Mouse (Mus musculus) gastrocnemius, adult 2 months (tissue): ENCODE measurements around the gene Thap12. TPM values are rescaled to one million over a fixed set of nuclear protein-coding genes. Genes with fewer than 3 reads are reported as not detected.

Source experiments
- DNase-seq: peaks from one replicate; pipeline ENCODE4 v3.0.0; 2022
- H3K27ac ChIP-seq: fragments of 200-600 bp; 2 replicates; pipeline ENCODE4 v1.8.1; 2022; ENCODE audit warnings: mild to moderate bottlenecking
- H3K4me3 ChIP-seq: fragments of 200-600 bp; 2 replicates; pipeline ENCODE4 v1.8.1; 2022; ENCODE audit warnings: mild to moderate bottlenecking, moderate library complexity
- CTCF ChIP-seq: fragments of 200-600 bp; IDR thresholded peaks from 2 replicates; pipeline ENCODE4 v1.8.1; 2022; ENCODE audit warnings: antibody characterized with exemption, mild to moderate bottlenecking, moderate library complexity
- intact Hi-C: fragments of 180-260 bp; cut with DNase I; formaldehyde crosslinking; loops from one replicate; pipeline ENCODE4 v1.15.1; 2025
- total RNA-seq, 2 experiments: library from RNA; stranded (reverse); gene quantifications; 2 replicates each; pipeline ENCODE4 v1.2.3; 2021

Thap12 gene
- total RNA-seq, 2 experiments from 2014 or later: 118 to 136 TPM

- no peak overlapping the region for H3K27ac ChIP-seq
- no peak for DNase-seq
- TF ChIP-seq CTCF: no peak
- H3K4me3 ChIP-seq: no peak overlapping the region
- intact Hi-C loops: no loop called here
These were observed 25.4 kb upstream of the Thap12 start for GRCm38 (mm10) chr7:98677511-98677910.

DNA sequence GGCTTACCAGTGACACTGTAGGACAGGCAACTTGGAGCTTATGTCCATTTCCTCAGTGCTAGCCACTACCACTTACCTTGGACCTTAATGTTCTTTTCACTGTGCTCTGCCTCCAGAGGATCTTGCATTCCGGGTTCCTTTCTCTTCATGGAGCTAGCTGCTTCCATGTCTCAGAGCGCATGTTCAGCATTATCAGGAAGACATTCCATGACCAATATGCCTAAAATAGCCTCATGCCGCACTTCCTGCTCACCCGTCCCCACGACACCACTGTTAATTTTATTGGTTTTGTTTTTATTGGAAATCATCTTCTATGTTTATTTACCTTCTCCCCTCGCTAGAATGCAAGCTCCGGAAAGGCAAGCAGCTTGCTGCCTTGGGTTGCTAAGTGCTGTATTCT lies 24.5 kb upstream of the Thap12 start:
- DNase-seq: no peak
- TF ChIP-seq CTCF: no peak
- H3K4me3 ChIP-seq: peak overlapping the region; percentile 60
- H3K27ac ChIP-seq: peak overlapping the region; percentile 75
- intact Hi-C loops: no loop called here

- no peak for TF ChIP-seq CTCF
- intact Hi-C loops: no loop called here
- no peak overlapping the region for H3K4me3 ChIP-seq
- DNase-seq: no peak
- H3K27ac ChIP-seq: no peak overlapping the region
These were observed 22.2 kb upstream of the Thap12 start for GRCm38 (mm10) chr7:98680691-98681090.

- intact Hi-C loops: no loop called here
- DNase-seq: no peak
- peak; percentile 12; the same call in 1 of the 2 replicates for TF ChIP-seq CTCF
- H3K27ac ChIP-seq: no peak overlapping the region
- H3K4me3 ChIP-seq: no peak overlapping the region
These were observed 20.1 kb upstream of the Thap12 start for GRCm38 (mm10) chr7:98682821-98683220.

- DNase-seq: peak; percentile 67
- intact Hi-C loops: no loop called here
- H3K4me3 ChIP-seq: peak overlapping the region; percentile 45
These were observed 17.0 kb upstream of the Thap12 start for GRCm38 (mm10) chr7:98685895-98686294.

GRCm38 (mm10) chr7:98690126-98690525 lies 12.8 kb upstream of the Thap12 start:
- Histone ChIP-seq H3K4me3 (no peak overlapping the region), H3K27ac (no peak overlapping the region)
- intact Hi-C loops: no loop called here
- TF ChIP-seq CTCF: no peak
- DNase-seq: no peak

More at GRCm38 (mm10) chr7:98685895-98686294, 17.0 kb upstream of the Thap12 start:
- TF ChIP-seq CTCF: peak; percentile 54
- H3K27ac ChIP-seq: peak overlapping the region; percentile 49

- Histone ChIP-seq H3K27ac (no peak overlapping the region), H3K4me3 (no peak overlapping the region)
- intact Hi-C loops: no loop called here
- no peak for DNase-seq
- no peak for TF ChIP-seq CTCF
These were observed 12.1 kb upstream of the Thap12 start for GRCm38 (mm10) chr7:98690831-98691230.

GRCm38 (mm10) chr7:98692761-98693546 lies 9.9 kb upstream of the Thap12 start:
- Histone ChIP-seq H3K4me3 (peak overlapping the region; percentile 57), H3K27ac (peak overlapping the region; percentile 81)
- peak; percentile 51 for DNase-seq
- TF ChIP-seq CTCF: no peak
- intact Hi-C loops: no loop called here

DNA sequence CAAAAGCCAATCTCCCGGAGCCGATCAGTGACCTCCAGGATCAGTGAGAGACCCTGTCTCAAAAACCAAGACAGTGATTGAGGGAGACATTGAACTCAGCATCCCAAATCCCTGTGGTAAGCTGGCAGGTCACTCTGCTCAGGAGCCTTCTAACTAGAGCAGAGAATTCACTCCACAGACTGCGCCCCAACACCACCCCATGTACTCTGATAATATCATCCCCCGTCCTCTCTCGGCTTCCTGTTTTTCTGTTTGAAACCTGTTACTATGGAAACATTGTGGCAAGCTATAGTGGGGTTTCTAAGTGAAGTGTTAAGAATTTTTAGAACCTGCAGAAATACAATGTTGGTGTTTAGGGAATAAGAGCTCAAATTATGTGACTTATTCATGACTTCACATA lies 8.9 kb upstream of the Thap12 start:
- TF ChIP-seq CTCF: no peak
- Histone ChIP-seq H3K27ac (peak overlapping the region; percentile 38; the same call in 1 of the 2 replicates), H3K4me3 (no peak overlapping the region)
- DNase-seq: no peak
- intact Hi-C loops: no loop called here

GRCm38 (mm10) chr7:98697496-98697895 lies 5.4 kb upstream of the Thap12 start:
- no peak overlapping the region for H3K4me3 ChIP-seq
- peak; percentile 74 for TF ChIP-seq CTCF
- no peak for DNase-seq
- peak overlapping the region; percentile 12; the same call in 1 of the 2 replicates for H3K27ac ChIP-seq
- intact Hi-C loops: no loop called here

DNA sequence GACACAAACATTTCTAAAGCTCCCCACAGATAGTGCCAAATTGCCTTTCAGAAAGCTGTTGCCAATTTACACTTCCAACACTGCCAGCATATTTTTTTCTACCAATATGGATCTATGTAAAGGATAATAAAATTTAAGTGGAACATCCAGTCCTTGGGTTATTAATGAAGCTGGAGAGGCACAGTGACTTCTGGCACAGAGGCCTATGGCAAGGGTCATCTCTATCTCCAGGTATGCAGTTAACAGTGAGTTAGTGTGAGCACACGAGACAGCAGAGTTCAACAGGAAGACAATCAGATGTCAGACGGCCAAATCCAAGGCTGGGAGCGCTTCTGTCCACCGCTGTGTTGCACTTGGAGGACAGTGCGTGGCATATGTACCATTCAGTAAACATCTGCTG lies 4.9 kb upstream of the Thap12 start:
- no peak for TF ChIP-seq CTCF
- H3K4me3 ChIP-seq: no peak overlapping the region
- no peak overlapping the region for H3K27ac ChIP-seq
- DNase-seq: no peak
- intact Hi-C loops: loop anchor here (2.0 kb wide), 1 partner anchor 215 kb away; no protein-coding TSS in a partner anchor

- intact Hi-C loops: loop anchor here (2.0 kb wide), 1 partner anchor 216 kb away; no protein-coding TSS in a partner anchor
- no peak overlapping the region for H3K4me3 ChIP-seq
- no peak overlapping the region for H3K27ac ChIP-seq
- no peak for DNase-seq
- TF ChIP-seq CTCF: no peak
These were observed 4.3 kb upstream of the Thap12 start for GRCm38 (mm10) chr7:98698590-98698989.

- no peak for DNase-seq
- intact Hi-C loops: loop anchor here (1.0 kb wide), 1 partner anchor 44 kb away; no protein-coding TSS in a partner anchor
- no peak for TF ChIP-seq CTCF
- peak overlapping the region; percentile 100 for H3K4me3 ChIP-seq
- H3K27ac ChIP-seq: peak overlapping the region; percentile 95
These were observed 1.1 kb upstream of the Thap12 start for GRCm38 (mm10) chr7:98701771-98702170.
